Mouse (Mus musculus) kidney, adult 2 months (tissue): ENCODE measurements around the gene Spdl1.

Experiments used
- CTCF ChIP-seq: fragments of 200-500 bp; conservative IDR thresholded peaks from 2 replicates; pipeline ENCODE4 v1.5.1; 2011; ENCODE audit warnings: low read depth, mild to moderate bottlenecking, control low read depth, low read length, moderate library complexity, mixed read lengths; ENCODE audit not compliant: insufficient read depth, insufficient read length
- POLR2A ChIP-seq: fragments of 200-500 bp; IDR thresholded peaks from one replicate; pipeline ENCODE4 v1.6.1; 2011; ENCODE audit warnings: low read depth, low read length, control low read depth

DNA sequence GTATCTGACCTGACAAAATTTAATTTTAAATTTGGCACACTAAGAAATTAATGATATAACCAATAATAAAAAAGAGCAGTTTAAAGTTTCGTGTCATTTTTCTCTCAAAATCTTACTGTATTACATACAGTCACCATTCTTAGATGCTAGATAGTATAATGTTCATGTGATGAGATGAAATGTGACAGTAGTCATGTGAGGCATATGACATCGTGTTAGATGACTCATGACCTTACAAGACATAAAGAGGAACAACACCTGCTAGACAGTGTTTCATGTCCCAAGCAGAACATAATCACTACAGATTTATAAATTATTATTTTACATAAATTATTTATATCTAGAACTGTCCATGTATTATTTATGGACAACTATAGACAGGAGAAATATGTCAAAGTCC lies 6.5 kb downstream of the Spdl1 start:
- TF ChIP-seq POLR2A (no peak), CTCF (no peak)
